23 mouse cellular contexts compared by ENCODE assay signal in genomic region chr6:22340779-22341178, GRCm38 (mm10). TPM values are rescaled to one million over a fixed set of nuclear protein-coding genes. Genes with fewer than 3 reads are reported as not detected.
"Had no signal": no experiment of that assay in that cellular context is flagged by ENCODE, and none has a peak within 500 bp of the region (broad histone marks: within the 10 kb centered on the region; RNA-seq: fewer than 3 reads in every experiment).

No protein-coding gene starts in this region.

- H3K9ac ChIP-seq: limb, embryonic 12.5 days; limb, embryonic 15.5 days; liver, embryonic 14.5 days; lung, embryonic 15.5 days; midbrain, embryonic 13.5 days; stomach, embryonic 15.5 days had no signal

- H3K27ac ChIP-seq: limb, embryonic 12.5 days; limb, embryonic 15.5 days; liver, embryonic 14.5 days; lung, embryonic 15.5 days; midbrain, embryonic 10.5 days; midbrain, embryonic 13.5 days; stomach, embryonic 15.5 days had no signal

- ATAC-seq: midbrain, embryonic 13.5 days; midbrain, embryonic 16.5 days had no signal

- H3K4me3 ChIP-seq: limb, embryonic 12.5 days; limb, embryonic 15.5 days; lung, embryonic 15.5 days; megakaryocyte, embryonic 14.5 days; midbrain, embryonic 10.5 days; midbrain, embryonic 13.5 days; myocyte; stomach, embryonic 15.5 days had no signal

- DNase-seq: kidney, adult 18-20 months; kidney, adult 9 months; kidney, postnatal 14 days; kidney, postnatal 4 days; left cerebral cortex, postnatal 4 days; lung, adult 18-20 months; lung, postnatal 10 days; lung, postnatal 36 days; right cerebral cortex, postnatal 4 days; spleen, adult 18-20 months; thymus, postnatal 25 days had no signal

- H3K27me3 ChIP-seq: limb, embryonic 12.5 days; limb, embryonic 15.5 days; lung, embryonic 15.5 days; megakaryocyte, embryonic 14.5 days; midbrain, embryonic 13.5 days; stomach, embryonic 15.5 days had no signal

- H3K9me3 ChIP-seq: limb, embryonic 12.5 days; limb, embryonic 15.5 days; lung, embryonic 15.5 days; megakaryocyte, embryonic 14.5 days; midbrain, embryonic 10.5 days; midbrain, embryonic 13.5 days; stomach, embryonic 15.5 days had no signal

- H3K4me1 ChIP-seq: limb, embryonic 12.5 days; midbrain, embryonic 13.5 days had no signal

- H3K4me2 ChIP-seq: limb, embryonic 12.5 days; limb, embryonic 15.5 days; lung, embryonic 15.5 days; midbrain, embryonic 13.5 days; stomach, embryonic 15.5 days had no signal

RNA-seq across cellular contexts. Expression of gene Wnt16, which starts 52.8 kb away (rescaled TPM):
- total RNA-seq: monocyte, adult 5-6 weeks had no signal
- polyA plus RNA-seq: midbrain, embryonic 13.5 days; midbrain, embryonic 16.5 days; myocyte; thymus, postnatal 0 days had no signal
